Mouse (Mus musculus) small intestine, adult 2 months (tissue): ENCODE measurements at regions not wholly inside any gene's neighbourhood (a gene's known extent, or its start where the extent isn't known, plus 50 kb on each side); places are given as distances from the start of the nearest gene placed in this dataset.
A peak's percentile ranks its signal among the peaks of the same experiment; 100 is the strongest.

Experiments
- H3K27ac ChIP-seq: fragments of 200-500 bp; 2 replicates; pipeline ENCODE4 v1.5.1; 2012; ENCODE audit warnings: low read depth, low read length, control low read depth, inconsistent platforms; ENCODE audit not compliant: insufficient read depth
- H3K27me3 ChIP-seq: fragments of 200-500 bp; 2 replicates; pipeline ENCODE4 v1.6.1; 2012; ENCODE audit warnings: mild to moderate bottlenecking, moderate library complexity, low read length, inconsistent platforms; ENCODE audit not compliant: control insufficient read depth, insufficient read depth
- H3K36me3 ChIP-seq: fragments of 200-500 bp; 2 replicates; pipeline ENCODE4 v1.6.1; 2012; ENCODE audit warnings: mild to moderate bottlenecking, low read length, control low read depth, inconsistent platforms; ENCODE audit not compliant: control insufficient read depth, insufficient read depth
- H3K4me1 ChIP-seq: fragments of 200-500 bp; 2 replicates; pipeline ENCODE4 v1.6.1; 2012; ENCODE audit warnings: low read length, inconsistent platforms, mixed read lengths; ENCODE audit not compliant: control insufficient read depth, insufficient read depth, insufficient read length
- H3K4me3 ChIP-seq: fragments of 200-500 bp; 2 replicates; pipeline ENCODE4 v1.5.1; 2012; ENCODE audit warnings: low read depth, mild to moderate bottlenecking, control low read depth, inconsistent platforms, low read length, moderate library complexity
- CTCF ChIP-seq: fragments of 200-500 bp; IDR thresholded peaks from 2 replicates; pipeline ENCODE4 v1.5.1; 2012; ENCODE audit warnings: low read depth, mild to moderate bottlenecking, control low read depth, inconsistent platforms, low read length, moderate library complexity, mixed read lengths; ENCODE audit not compliant: insufficient replicate concordance, insufficient read length; ENCODE audit errors: extremely low read depth
- POLR2A ChIP-seq: fragments of 200-500 bp; IDR thresholded peaks from 2 replicates; pipeline ENCODE4 v1.6.1; 2012; ENCODE audit warnings: low read depth, mild to moderate bottlenecking, control low read depth, inconsistent platforms, low read length, moderate library complexity
- WGBS: fragments of 180-500 bp; shearing (Covaris S2); methylation state at CpG from one replicate; pipeline ENCODE4 v1.1.7; 2018; 5-methylcytosine and 5-hydroxymethylcytosine counted together

DNA sequence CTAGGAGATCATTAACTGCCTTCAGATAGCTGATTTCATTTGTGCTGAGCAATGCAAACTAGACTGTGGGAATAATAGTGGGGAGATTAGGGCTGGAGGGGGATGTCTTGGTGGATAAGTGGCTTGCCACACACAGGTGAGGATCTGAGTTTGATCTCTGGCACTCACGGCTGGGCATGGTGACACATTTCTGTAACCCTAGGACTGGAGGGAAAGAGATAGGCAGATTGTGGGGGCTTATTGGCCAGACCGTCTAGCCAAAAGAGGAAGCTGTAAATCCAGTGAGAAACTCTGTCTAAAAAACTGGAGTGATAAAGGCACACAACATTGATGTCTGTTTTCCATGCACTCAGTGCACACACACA lies 420.2 kb downstream of the Prdm2 start:
- H3K4me1 ChIP-seq, result peaks cover 8% of the 10 kb centered on the region; the same call in 1 of the 2 replicates
- 35% methylated on average over 2 of the region's 2 CpGs for WGBS
- TF ChIP-seq CTCF, result no peak
- no peak for TF ChIP-seq POLR2A
- no peaks in the 10 kb centered on the region for H3K36me3 ChIP-seq
- no peaks in the 10 kb centered on the region for H3K27me3 ChIP-seq
- no peak overlapping the region for H3K4me3 ChIP-seq
- no peak overlapping the region for H3K27ac ChIP-seq

- H3K4me1 ChIP-seq, result peaks cover 8% of the 10 kb centered on the region; the same call in 1 of the 2 replicates
- no peak overlapping the region for H3K4me3 ChIP-seq
- 45% methylated on average over 3 of the region's 3 CpGs for WGBS
- H3K27me3 ChIP-seq, result no peaks in the 10 kb centered on the region
- H3K27ac ChIP-seq, result no peak overlapping the region
- TF ChIP-seq CTCF, result no peak
- TF ChIP-seq POLR2A, result no peak
- H3K36me3 ChIP-seq, result no peaks in the 10 kb centered on the region
Observed at GRCm38 (mm10) chr4:142791823-142792605, 420.8 kb downstream of the Prdm2 start.

DNA sequence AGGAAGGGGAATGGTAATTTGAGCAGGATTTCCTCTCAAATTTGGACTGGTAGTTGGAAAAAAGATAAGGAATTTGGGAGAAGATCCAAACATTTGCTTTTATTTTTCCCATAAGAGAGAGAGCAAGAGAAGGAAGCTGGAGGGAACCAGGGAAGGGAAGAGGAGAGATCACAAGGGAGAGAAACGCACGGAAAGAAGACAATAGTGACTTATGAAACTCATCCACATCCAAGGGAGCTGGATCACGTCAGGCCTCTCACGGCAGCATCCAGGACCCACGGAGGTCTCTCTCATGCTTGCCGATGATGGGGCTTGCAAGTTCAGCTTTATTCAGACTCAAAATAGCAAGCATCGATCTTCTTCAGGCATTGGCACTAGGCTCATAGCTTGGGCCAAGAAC lies 423.7 kb downstream of the Prdm2 start:
- WGBS, result 96% methylated on average over 7 of the region's 7 CpGs

DNA sequence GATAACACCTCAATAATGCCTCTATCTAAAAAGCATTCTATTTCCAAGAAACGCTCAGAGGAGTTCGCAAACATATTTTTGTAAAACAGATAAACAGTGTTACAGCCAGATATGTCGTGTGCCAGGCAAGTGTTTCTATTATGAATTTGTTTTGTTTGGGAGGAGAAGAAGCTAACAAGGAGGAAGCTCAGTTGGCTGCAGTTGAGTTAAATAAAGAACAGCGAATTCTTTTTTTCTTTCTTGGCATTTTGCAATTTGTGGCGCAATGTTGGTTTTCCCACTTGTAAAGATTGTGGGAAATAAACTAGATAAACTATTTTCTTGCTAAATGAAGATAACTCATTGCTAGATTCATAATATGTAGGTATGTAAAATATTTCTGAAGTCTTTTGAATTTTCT lies 427.4 kb downstream of the Prdm2 start:
- TF ChIP-seq POLR2A (no peak), CTCF (no peak)
- WGBS, result 77% methylated on average over 5 of the region's 5 CpGs
- H3K27ac ChIP-seq, result no peak overlapping the region
- no peaks in the 10 kb centered on the region for H3K27me3 ChIP-seq
- H3K36me3 ChIP-seq, result no peaks in the 10 kb centered on the region
- no peaks in the 10 kb centered on the region for H3K4me1 ChIP-seq
- H3K4me3 ChIP-seq, result no peak overlapping the region

More for the DNA sequence above, 423.7 kb downstream of the Prdm2 start:
- H3K27ac ChIP-seq, result no peak overlapping the region
- H3K27me3 ChIP-seq, result no peaks in the 10 kb centered on the region
- H3K36me3 ChIP-seq, result no peaks in the 10 kb centered on the region
- no peak overlapping the region for H3K4me3 ChIP-seq
- H3K4me1 ChIP-seq, result peaks cover 8% of the 10 kb centered on the region; the same call in 1 of the 2 replicates
- TF ChIP-seq POLR2A (no peak), CTCF (no peak)

GRCm38 (mm10) chr4:142776711-142777411 lies 435.9 kb downstream of the Prdm2 start:
- TF ChIP-seq POLR2A (no peak), CTCF (no peak)
- H3K4me1 ChIP-seq, result peaks cover 21% of the 10 kb centered on the region
- no peak overlapping the region for H3K4me3 ChIP-seq
- peak overlapping the region; percentile 89 for H3K27ac ChIP-seq
- no peaks in the 10 kb centered on the region for H3K27me3 ChIP-seq
- 23% methylated on average over 10 of the region's 10 CpGs for WGBS
- no peaks in the 10 kb centered on the region for H3K36me3 ChIP-seq

DNA sequence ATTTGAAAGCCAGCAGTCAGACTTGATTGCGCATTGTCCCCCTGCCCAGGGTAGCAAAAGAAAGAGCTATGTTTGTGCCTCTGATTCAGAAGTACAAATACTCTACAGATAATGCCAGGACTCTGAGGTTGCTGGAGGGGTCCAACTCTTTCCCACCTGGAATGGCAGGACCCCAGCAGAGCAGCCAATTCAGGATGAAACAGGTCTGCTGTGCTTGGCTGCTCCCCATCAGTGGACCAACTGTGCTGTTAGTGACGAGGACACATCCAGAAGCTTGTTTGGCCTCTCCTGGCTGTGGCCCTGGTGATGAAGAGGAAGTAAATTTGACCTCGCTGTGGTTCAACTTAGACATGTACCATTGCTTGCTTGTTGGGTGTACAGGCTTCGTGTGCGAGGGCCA lies 437.8 kb downstream of the Prdm2 start:
- TF ChIP-seq POLR2A, result no peak
- TF ChIP-seq CTCF, result no peak
- 89% methylated on average over 5 of the region's 5 CpGs for WGBS
- H3K4me1 ChIP-seq, result peaks cover 21% of the 10 kb centered on the region
- H3K27me3 ChIP-seq, result no peaks in the 10 kb centered on the region
- no peak overlapping the region for H3K27ac ChIP-seq
- H3K36me3 ChIP-seq, result no peaks in the 10 kb centered on the region
- H3K4me3 ChIP-seq, result no peak overlapping the region

GRCm38 (mm10) chr4:142773651-142774151 lies 439.1 kb downstream of the Prdm2 start:
- 21% methylated on average over 10 of the region's 10 CpGs for WGBS

More at GRCm38 (mm10) chr4:142773651-142774151, 439.1 kb downstream of the Prdm2 start:
- H3K27me3 ChIP-seq, result no peaks in the 10 kb centered on the region
- H3K36me3 ChIP-seq, result no peaks in the 10 kb centered on the region
- TF ChIP-seq CTCF (no peak), POLR2A (no peak)
- H3K4me3 ChIP-seq, result no peak overlapping the region
- peak overlapping the region; percentile 82 for H3K27ac ChIP-seq
- H3K4me1 ChIP-seq, result peaks cover 21% of the 10 kb centered on the region
